Mouse (Mus musculus) midbrain, postnatal 0 days (tissue): ENCODE results near the gene Gm20388. TPM values are rescaled to one million over a fixed set of nuclear protein-coding genes. Genes with fewer than 3 reads are reported as not detected.

Experiments used
- ATAC-seq: fragments of 200-750 bp; cut with Nextera tagmentation; 2 replicates; pipeline ENCODE4 v1.8.0; 2017; ENCODE audit warnings: moderate number of reproducible peaks, mild to moderate bottlenecking, moderate TSS enrichment, moderate library complexity; ENCODE audit not compliant: low FRiP score
- DNase-seq: peaks from one replicate; pipeline ENCODE4 v3.0.0-alpha.2; 2015; ENCODE audit warnings: low spot score
- H3K27ac ChIP-seq: fragments of 300-500 bp; sonication (generic); 2 replicates; pipeline ENCODE4 v1.5.1; 2014; ENCODE audit warnings: low read depth, mild to moderate bottlenecking, low read length, mixed read lengths
- H3K27me3 ChIP-seq: fragments of 300-500 bp; sonication (generic); 2 replicates; pipeline ENCODE4 v1.6.1; 2014; ENCODE audit warnings: low read length, control low read depth, mixed read lengths; ENCODE audit not compliant: insufficient read depth
- H3K36me3 ChIP-seq: fragments of 300-500 bp; sonication (generic); 2 replicates; pipeline ENCODE4 v1.6.1; 2014; ENCODE audit warnings: low read length, control low read depth, mixed read lengths; ENCODE audit not compliant: insufficient read depth
- H3K4me1 ChIP-seq: fragments of 300-500 bp; sonication (generic); 2 replicates; pipeline ENCODE4 v1.6.1; 2014; ENCODE audit warnings: mild to moderate bottlenecking, control low read depth, antibody characterized with exemption, low read length, mixed read lengths; ENCODE audit not compliant: insufficient read depth
- H3K4me2 ChIP-seq: fragments of 300-500 bp; sonication (generic); 2 replicates; pipeline ENCODE4 v1.6.1; 2014; ENCODE audit warnings: low read depth, mild to moderate bottlenecking, low read length, mixed read lengths; ENCODE audit not compliant: poor library complexity, severe bottlenecking
- H3K4me3 ChIP-seq: fragments of 300-500 bp; sonication (generic); 2 replicates; pipeline ENCODE4 v1.5.1; 2014; ENCODE audit warnings: low read depth, mild to moderate bottlenecking, low read length, moderate library complexity
- H3K9ac ChIP-seq: fragments of 300-500 bp; sonication (generic); replicated peaks from 2 replicates; pipeline ENCODE4 v1.6.1; 2014; ENCODE audit warnings: mild to moderate bottlenecking, low read length, moderate library complexity, mixed read lengths; ENCODE audit not compliant: poor library complexity, severe bottlenecking
- H3K9me3 ChIP-seq: fragments of 300-500 bp; sonication (generic); 2 replicates; pipeline ENCODE4 v1.6.1; 2016; ENCODE audit warnings: low read length, control low read depth
- CTCF ChIP-seq: IDR thresholded peaks from 2 replicates; pipeline ENCODE4 v1.5.1; 2016; ENCODE audit warnings: antibody characterized with exemption, mild to moderate bottlenecking
- WGBS: fragments of 180-500 bp; shearing (Covaris S2); extraction: QIAGEN DNeasy Blood & Tissue Kit; methylation state at CpG from one replicate; pipeline ENCODE4 v1.1.7; 2014; 5-methylcytosine and 5-hydroxymethylcytosine counted together
- polyA plus RNA-seq: library from polyadenylated mRNA; unstranded; fragments of >200 nt; fragmentation: Nextera tagmentation; extraction: Ambion mirVana; gene quantifications from 2 replicates; pipeline ENCODE4 v1.2.1, GENCODE M21; 2015
- total RNA-seq: library from RNA; depleted of rRNA; stranded (reverse); fragments of >200 nt; gene quantifications from 2 replicates; pipeline ENCODE4 v1.2.3, GENCODE M21; 2014

Gene Gm20388
- total and polyA plus RNA-seq, 2 experiments from 2014 or later, result 74.2 TPM; not detected in 1

DNA sequence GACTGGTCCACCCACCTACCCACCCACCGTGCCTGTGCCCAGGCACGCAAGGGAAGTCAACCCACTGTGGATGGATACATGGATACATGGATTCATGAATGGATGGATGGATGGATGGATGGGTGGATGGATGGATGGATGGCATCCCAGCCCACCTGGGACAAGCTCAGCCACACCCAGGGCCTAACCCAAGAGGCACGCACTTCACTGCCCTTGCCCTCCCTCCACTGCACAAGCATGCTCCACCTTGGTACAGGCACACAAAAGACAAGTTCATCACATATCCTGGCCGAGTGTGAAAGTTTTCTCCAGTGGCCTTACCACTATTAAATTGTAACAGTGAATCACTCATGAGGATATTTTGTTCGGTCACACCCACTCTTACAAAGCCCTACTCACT lies 3713.6 kb downstream of the Gm20388 start:
- H3K27ac ChIP-seq, result no peak overlapping the region
- H3K27me3 ChIP-seq, result peaks cover 12% of the 10 kb centered on the region
- no peak overlapping the region for H3K9ac ChIP-seq
- ATAC-seq (no peak), DNase-seq (no peak)
- peaks cover under 1% of the 10 kb centered on the region; the same call in 1 of the 2 replicates for H3K4me1 ChIP-seq
- no peaks in the 10 kb centered on the region for H3K36me3 ChIP-seq
- WGBS, result 57% methylated on average over 5 of the region's 5 CpGs
- H3K9me3 ChIP-seq, result no peaks in the 10 kb centered on the region
- H3K4me2 ChIP-seq, result no peak overlapping the region
- TF ChIP-seq CTCF, result no peak
- H3K4me3 ChIP-seq, result no peak overlapping the region

DNA sequence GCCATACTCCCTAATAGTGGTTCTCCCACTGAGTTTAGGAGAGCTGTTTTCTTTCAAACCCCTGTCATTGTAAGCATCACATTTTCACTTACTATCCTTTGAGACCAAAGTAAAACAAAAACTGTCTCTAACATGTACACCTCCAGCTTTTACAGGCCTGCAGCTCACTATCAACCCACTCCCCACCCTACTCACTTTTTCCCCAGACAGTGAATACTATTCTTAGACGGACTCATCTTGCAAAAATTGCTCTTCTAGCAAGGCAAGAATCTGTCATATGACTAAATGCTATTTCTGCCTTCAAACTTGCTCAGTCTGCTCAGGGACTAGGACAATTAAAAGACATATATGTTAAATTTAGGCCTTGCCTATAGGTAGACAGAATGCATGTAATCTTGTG lies 3714.1 kb downstream of the Gm20388 start:
- Histone ChIP-seq H3K4me1 (peaks cover 3% of the 10 kb centered on the region; the same call in 1 of the 2 replicates), H3K9me3 (no peaks in the 10 kb centered on the region), H3K9ac (no peak overlapping the region), H3K27ac (no peak overlapping the region), H3K4me3 (no peak overlapping the region), H3K36me3 (no peaks in the 10 kb centered on the region), H3K4me2 (no peak overlapping the region), H3K27me3 (peaks cover 14% of the 10 kb centered on the region)
- ATAC-seq, result no peak
- 47% methylated on average over 1 of the region's 1 CpGs for WGBS
- DNase-seq, result no peak
- no peak for TF ChIP-seq CTCF

DNA sequence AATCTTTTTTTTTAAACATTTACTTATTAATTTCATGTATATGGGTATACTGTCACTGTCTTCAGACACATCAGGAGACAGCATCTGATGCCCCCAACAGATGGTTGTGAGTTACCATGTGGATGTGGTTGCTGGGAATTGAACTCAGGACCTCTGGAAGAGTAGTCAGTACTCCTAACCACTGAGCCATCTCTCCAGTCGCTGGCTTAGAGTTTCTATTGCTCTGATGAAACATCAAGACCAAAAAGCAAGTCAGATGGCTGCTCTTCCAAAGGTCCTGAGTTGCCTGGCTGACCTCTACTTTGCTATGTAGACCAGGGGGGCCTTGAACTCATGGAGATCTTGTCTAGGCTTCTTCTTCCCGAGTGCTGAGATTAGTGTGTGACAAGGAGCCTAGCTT lies 3715.1 kb downstream of the Gm20388 start:
- peaks cover 3% of the 10 kb centered on the region; the same call in 1 of the 2 replicates for H3K4me1 ChIP-seq
- DNase-seq, result no peak
- H3K4me2 ChIP-seq, result no peak overlapping the region
- peaks cover 14% of the 10 kb centered on the region for H3K27me3 ChIP-seq
- no peak for ATAC-seq
- no peaks in the 10 kb centered on the region for H3K9me3 ChIP-seq
- no peak for TF ChIP-seq CTCF
- no peak overlapping the region for H3K27ac ChIP-seq
- no peak overlapping the region for H3K4me3 ChIP-seq
- H3K36me3 ChIP-seq, result no peaks in the 10 kb centered on the region
- WGBS, result 17% methylated on average over 2 of the region's 2 CpGs
- no peak overlapping the region for H3K9ac ChIP-seq

DNA sequence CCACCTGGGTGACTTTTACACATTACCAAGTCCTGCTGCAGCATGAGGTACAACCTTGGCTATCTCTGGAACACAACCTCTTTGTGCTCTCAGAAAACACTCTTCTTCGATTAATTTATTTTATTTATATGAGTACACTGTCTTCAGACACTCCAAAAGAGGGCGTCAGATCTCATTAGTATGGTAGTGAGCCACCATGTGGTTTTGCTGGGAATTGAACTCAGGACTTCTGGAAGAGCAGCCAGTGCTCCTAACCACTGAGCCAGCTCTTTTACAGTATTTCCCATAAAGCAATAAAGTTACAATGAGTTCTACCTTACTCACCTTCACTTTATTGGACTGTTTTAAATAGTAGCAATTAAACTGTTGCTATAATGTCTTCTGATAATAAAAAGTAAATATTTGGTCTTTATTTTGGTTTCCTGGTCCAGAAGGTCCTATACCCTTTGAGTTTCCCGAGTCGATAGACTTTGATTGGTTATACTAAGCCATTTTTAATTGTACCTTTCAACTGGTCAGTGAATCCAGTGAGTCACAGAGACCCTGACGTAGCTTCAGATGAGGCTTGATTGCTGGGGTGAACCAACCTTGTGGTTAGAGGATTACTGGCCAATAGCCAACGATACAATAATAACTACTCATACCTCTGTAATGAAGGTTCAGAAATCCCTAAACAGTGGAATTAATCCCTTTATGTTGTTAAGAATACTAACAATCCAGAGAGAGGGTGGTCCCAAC lies 3716.9 kb downstream of the Gm20388 start:
- H3K27me3 ChIP-seq, result peaks cover 14% of the 10 kb centered on the region
- peaks cover 3% of the 10 kb centered on the region; the same call in 1 of the 2 replicates for H3K4me1 ChIP-seq
- H3K9me3 ChIP-seq, result no peaks in the 10 kb centered on the region
- no peak overlapping the region for H3K27ac ChIP-seq
- no peak for DNase-seq
- no peak overlapping the region for H3K9ac ChIP-seq
- no peaks in the 10 kb centered on the region for H3K36me3 ChIP-seq
- no peak for TF ChIP-seq CTCF
- WGBS, result 61% methylated on average over 6 of the region's 6 CpGs
- no peak overlapping the region for H3K4me2 ChIP-seq
- no peak overlapping the region for H3K4me3 ChIP-seq
- no peak for ATAC-seq

DNA sequence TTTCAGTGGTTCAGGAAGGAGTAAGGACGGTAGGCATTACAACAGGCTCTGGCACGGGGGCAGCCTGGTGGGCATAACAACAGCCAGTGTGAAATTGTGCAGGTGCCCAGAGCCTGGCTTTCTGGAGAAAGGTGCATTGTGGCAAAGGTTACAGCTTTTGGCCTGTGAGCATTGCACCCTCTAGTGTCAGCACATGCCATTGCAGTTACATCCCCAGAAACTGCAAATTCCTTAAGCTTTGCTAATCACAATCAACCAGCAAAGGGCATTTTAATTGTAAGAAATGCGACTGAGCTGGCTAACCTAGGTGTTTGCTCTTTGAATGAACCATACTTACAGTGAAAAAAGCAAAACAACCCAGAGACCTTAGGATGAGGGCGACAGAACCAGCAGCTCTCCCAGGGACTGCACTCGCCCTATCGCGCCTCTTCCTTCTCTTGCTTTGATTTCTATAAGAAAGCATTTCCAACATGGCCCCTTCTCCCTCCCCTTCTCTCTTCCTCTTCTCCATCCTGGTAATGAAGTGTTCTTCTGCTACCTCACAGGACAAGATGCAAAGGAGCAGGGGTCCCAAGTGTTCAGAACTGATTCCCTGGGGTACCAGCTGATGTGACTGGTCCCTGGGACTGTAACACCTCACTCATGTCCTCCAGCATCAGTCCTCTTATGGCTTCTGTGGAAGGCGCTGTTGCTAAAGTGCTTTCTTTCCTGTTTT lies 3717.8 kb downstream of the Gm20388 start:
- Histone ChIP-seq H3K36me3 (no peaks in the 10 kb centered on the region), H3K27me3 (peaks cover 14% of the 10 kb centered on the region), H3K9ac (no peak overlapping the region), H3K27ac (no peak overlapping the region), H3K9me3 (no peaks in the 10 kb centered on the region), H3K4me2 (peak overlapping the region; percentile 49), H3K4me3 (peak overlapping the region; percentile 24), H3K4me1 (peaks cover 3% of the 10 kb centered on the region; the same call in 1 of the 2 replicates)
- TF ChIP-seq CTCF, result peak; percentile 86
- WGBS, result 3% methylated on average over 8 of the region's 8 CpGs
- peak; percentile 51 for DNase-seq
- ATAC-seq, result no peak
